ENCODE assay signal across 21 mouse cellular contexts in the genomic region with DNA sequence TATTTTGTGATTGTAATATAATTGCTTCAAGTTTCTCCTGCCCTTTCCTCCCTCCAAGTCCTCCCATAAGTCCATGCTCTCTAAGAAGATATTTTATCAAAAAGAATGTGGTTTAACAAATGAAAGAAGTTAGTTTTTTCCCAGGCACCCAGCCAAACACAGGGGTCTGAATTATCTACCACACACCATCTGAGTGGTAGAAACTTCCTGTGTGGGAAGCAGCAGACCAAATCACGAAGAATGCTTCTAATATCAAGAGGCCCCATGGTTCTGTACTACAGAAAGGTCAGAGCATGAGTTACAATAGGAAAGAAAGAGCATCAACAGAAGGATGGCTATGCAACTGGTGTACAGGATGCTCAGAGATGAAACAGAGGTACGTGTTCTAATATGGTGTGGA. TPM values are rescaled to one million over a fixed set of nuclear protein-coding genes. Genes with fewer than 3 reads are reported as not detected.
DNase-seq lines count a peak whose midpoint lies in the region; ATAC-seq lines count a peak whose summit lies in the region.
"Had no signal": no experiment of that assay in that cellular context is flagged by ENCODE, and none has a peak within 500 bp of the region (broad histone marks: within the 10 kb centered on the region; RNA-seq: fewer than 3 reads in every experiment).

No protein-coding gene starts in this region.

- intact Hi-C loops in heart, postnatal 14 days (cut with DNase I), result no loop called here

- ATAC-seq in hematopoietic stem cell, adult 5-6 weeks (replicated peaks in 1 of 2; ENCODE audit: insufficient read depth in 1 of 2, low FRiP score in 2 of 2, low TSS enrichment in 1 of 2, low read depth in 1 of 2, poor library complexity in 2 of 2, severe bottlenecking in 2 of 2), result peak; percentile 96
- ATAC-seq in megakaryocyte-erythroid progenitor cell, adult 5-6 weeks (replicated peaks; ENCODE audit: low FRiP score, low TSS enrichment, poor library complexity, severe bottlenecking), result peak; percentile 85
- ATAC-seq: CD4-positive, CD25-positive, alpha-beta regulatory T cell, adult 4 months; forebrain, embryonic 13.5 days; forebrain, embryonic 16.5 days; hindbrain, postnatal 0 days had no signal

- DNase-seq in 416B (ENCODE audit: low read depth) (peak; percentile 95), MEL-GATA-1-ER (ENCODE audit: extremely low read depth, low read depth) (peak; percentile 86)
- no peak for DNase-seq in embryo, embryonic 10 days (ENCODE audit: low spot score)
- DNase-seq in heart, postnatal 14 days, result no peak
- no peak for DNase-seq in layer of hippocampus, postnatal 10 days (ENCODE audit: low spot score in 2 of 2)
- DNase-seq: adrenal gland, postnatal 14 days; cerebellum, adult 11 months; cerebellum, adult 2 months; cerebellum, adult 9-11 months; cerebellum, postnatal 25 days; gastrocnemius, adult 2 months; gastrocnemius, postnatal 14 days; heart, adult 18-20 months; heart, postnatal 36 days; kidney, adult 11 months had no signal

RNA-seq across cellular contexts. Expression of a gene that starts 25.9 kb away (rescaled TPM):
- 2.4 and 3.7 TPM in 2 replicates for total RNA-seq in hematopoietic stem cell, adult 5-6 weeks (2017)
- total RNA-seq in megakaryocyte-erythroid progenitor cell, adult 5-6 weeks (2014; fragmentation: Nextera tagmentation), result 12.1 and 12.7 TPM in 2 replicates
- 31.9 and 62.5 TPM in 2 replicates for total RNA-seq in megakaryocyte-erythroid progenitor cell, adult 5-6 weeks (2017)
- total RNA-seq in heart, postnatal 14 days (2021), result 1 to 10 TPM in 1 of 2 experiments, under 1 TPM in 1; 0.84 to 1.1 TPM
- under 1 TPM; 0.25 to 0.39 TPM for total RNA-seq in layer of hippocampus, postnatal 10 days (2021)
- total RNA-seq: hindbrain, postnatal 0 days had no signal

Comparison
In these comparisons a context has a peak if more than half of its experiments do, and no peak if none do; other contexts are left out.
1. DNase-seq: peak in 416B (single experiment) and MEL-GATA-1-ER (single experiment); none in embryo, embryonic 10 days (single experiment), heart, postnatal 14 days (0 of 2) and layer of hippocampus, postnatal 10 days (0 of 2).